Mouse (Mus musculus) MEL (cell line): ENCODE data around the gene Tsku. TPM values are rescaled to one million over a fixed set of nuclear protein-coding genes. Genes with fewer than 3 reads are reported as not detected.

Experiments used
- DNase-seq: peaks from one replicate; pipeline ENCODE4 v3.0.0; 2011; ENCODE audit warnings: low read depth, low spot score
- H3K27ac ChIP-seq: 2 replicates; pipeline ENCODE4 v1.5.1; 2012; ENCODE audit warnings: low read depth, mild to moderate bottlenecking, control low read depth, low read length, moderate library complexity; ENCODE audit not compliant: control insufficient read depth
- H3K27me3 ChIP-seq, 2 experiments: fragments of 150-350 bp in 1 of 2; sonication (generic) in 1 of 2; 2 replicates each; pipeline ENCODE4 v1.6.1; 2012; ENCODE audit warnings: low read length in 2 of 2, mild to moderate bottlenecking in 2 of 2, improper control_type of control experiment in 1 of 2, moderate library complexity in 1 of 2; ENCODE audit not compliant: insufficient read depth in 2 of 2, control insufficient read depth in 1 of 2
- H3K36me3 ChIP-seq, 2 experiments: 2 replicates each; pipeline ENCODE4 v1.6.1; 2012 to 2014; ENCODE audit warnings: low read length in 2 of 2, improper control_type of control experiment in 1 of 2, inconsistent platforms in 1 of 2, mild to moderate bottlenecking in 1 of 2; ENCODE audit not compliant: insufficient read depth in 2 of 2, control insufficient read depth in 1 of 2
- H3K4me1 ChIP-seq, 2 experiments: fragments of 150-350 bp in 1 of 2; sonication (generic) in 1 of 2; 2 replicates each; pipeline ENCODE4 v1.6.1; 2012; ENCODE audit warnings: low read length in 2 of 2, improper control_type of control experiment in 1 of 2, mild to moderate bottlenecking in 1 of 2; ENCODE audit not compliant: insufficient read depth in 2 of 2, control insufficient read depth in 1 of 2
- H3K4me3 ChIP-seq, 2 experiments: fragments of 150-350 bp in 1 of 2; sonication (generic) in 1 of 2; 2 replicates each; pipeline ENCODE4 v1.5.1; 2012; ENCODE audit warnings: low read depth in 2 of 2, low read length in 2 of 2, mild to moderate bottlenecking in 2 of 2, moderate library complexity in 2 of 2, control low read depth in 1 of 2, improper control_type of control experiment in 1 of 2; ENCODE audit not compliant: control insufficient read depth in 1 of 2, insufficient read depth in 1 of 2
- H3K79me2 ChIP-seq: 2 replicates; pipeline ENCODE4 v1.6.1; 2012; ENCODE audit warnings: mild to moderate bottlenecking, low read length, moderate library complexity; ENCODE audit not compliant: control insufficient read depth, poor library complexity, insufficient read depth
- H3K9ac ChIP-seq: 2 replicates; pipeline ENCODE4 v1.6.1; 2012; ENCODE audit warnings: low read depth, mild to moderate bottlenecking, control low read depth, low read length, moderate library complexity; ENCODE audit not compliant: control insufficient read depth, poor library complexity, severe bottlenecking
- H3K9me3 ChIP-seq: fragments of 150-350 bp; sonication (generic); replicated peaks from 2 replicates; pipeline ENCODE4 v1.6.1; 2012; ENCODE audit warnings: mild to moderate bottlenecking, low read length, improper control_type of control experiment, moderate library complexity; ENCODE audit not compliant: insufficient read depth
- BHLHE40 ChIP-seq: IDR thresholded peaks from 2 replicates; pipeline ENCODE4 v1.6.1; 2012; ENCODE audit warnings: low read depth, mild to moderate bottlenecking, inconsistent platforms, low read length, improper control_type of control experiment, borderline replicate concordance
- CHD2 ChIP-seq: IDR thresholded peaks from 2 replicates; pipeline ENCODE4 v1.6.1; 2011; ENCODE audit warnings: low read length, improper control_type of control experiment
- CTCF ChIP-seq, 3 experiments: IDR thresholded peaks in 2 of 3; conservative IDR thresholded peaks in 1 of 3; 2 replicates each; pipeline ENCODE4 v1.5.1; 2011 to 2012; ENCODE audit warnings: low read length in 3 of 3, low read depth in 2 of 3, mild to moderate bottlenecking in 2 of 3, improper control_type of control experiment in 1 of 3, inconsistent platforms in 1 of 3, mixed read lengths in 1 of 3, moderate library complexity in 1 of 3; ENCODE audit not compliant: control insufficient read depth in 1 of 3, insufficient read depth in 1 of 3, poor library complexity in 1 of 3, severe bottlenecking in 1 of 3
- E2F4 ChIP-seq: IDR thresholded peaks from 2 replicates; pipeline ENCODE4 v1.6.1; 2011; ENCODE audit warnings: low read depth, low read length, improper control_type of control experiment, borderline replicate concordance
- EP300 ChIP-seq, 2 experiments: IDR thresholded peaks; 2 replicates each; pipeline ENCODE4 v1.6.1; 2011; ENCODE audit warnings: improper control_type of control experiment in 2 of 2, low read length in 2 of 2, low read depth in 1 of 2, mild to moderate bottlenecking in 1 of 2
- ETS1 ChIP-seq: IDR thresholded peaks from 2 replicates; pipeline ENCODE4 v1.6.1; 2012; ENCODE audit warnings: low read depth, mild to moderate bottlenecking, inconsistent platforms, low read length, improper control_type of control experiment, moderate library complexity
- GABPA ChIP-seq: IDR thresholded peaks from 2 replicates; pipeline ENCODE4 v1.6.1; 2012; ENCODE audit warnings: low read depth, mild to moderate bottlenecking, inconsistent platforms, low read length, improper control_type of control experiment, moderate library complexity
- HCFC1 ChIP-seq: IDR thresholded peaks from 2 replicates; pipeline ENCODE4 v1.6.1; 2012; ENCODE audit warnings: low read depth, mild to moderate bottlenecking, inconsistent platforms, low read length, improper control_type of control experiment, moderate library complexity
- JUND ChIP-seq: IDR thresholded peaks from 2 replicates; pipeline ENCODE4 v1.6.1; 2011; ENCODE audit warnings: low read depth, mild to moderate bottlenecking, improper control_type of control experiment, low read length
- MAX ChIP-seq: IDR thresholded peaks from 2 replicates; pipeline ENCODE4 v1.6.1; 2011; ENCODE audit warnings: low read length, improper control_type of control experiment
- MAZ ChIP-seq: IDR thresholded peaks from 2 replicates; pipeline ENCODE4 v1.6.1; 2012; ENCODE audit warnings: low read depth, mild to moderate bottlenecking, inconsistent platforms, low read length, improper control_type of control experiment
- MEF2A ChIP-seq: IDR thresholded peaks from 2 replicates; pipeline ENCODE4 v1.6.1; 2014; ENCODE audit warnings: low read depth, mild to moderate bottlenecking, inconsistent platforms, low read length, improper control_type of control experiment; ENCODE audit not compliant: poor library complexity, insufficient replicate concordance, severe bottlenecking; ENCODE audit errors: extremely low read depth
- MXI1 ChIP-seq: IDR thresholded peaks from 2 replicates; pipeline ENCODE4 v1.6.1; 2011; ENCODE audit warnings: mild to moderate bottlenecking, low read depth, low read length, improper control_type of control experiment
- MYB ChIP-seq: IDR thresholded peaks from 2 replicates; pipeline ENCODE4 v1.6.1; 2011; ENCODE audit warnings: mild to moderate bottlenecking, low read depth, low read length, improper control_type of control experiment
- NRF1 ChIP-seq: IDR thresholded peaks from 2 replicates; pipeline ENCODE4 v1.6.1; 2014; ENCODE audit warnings: low read depth, mild to moderate bottlenecking, inconsistent platforms, low read length, improper control_type of control experiment, moderate library complexity; ENCODE audit not compliant: poor library complexity, insufficient read depth, severe bottlenecking
- POLR2A ChIP-seq, 2 experiments: IDR thresholded peaks; 2 replicates each; pipeline ENCODE4 v1.6.1; 2011 to 2012; ENCODE audit warnings: low read length in 2 of 2, mild to moderate bottlenecking in 2 of 2, control low read depth in 1 of 2, improper control_type of control experiment in 1 of 2, low read depth in 1 of 2, moderate library complexity in 1 of 2; ENCODE audit not compliant: control insufficient read depth in 1 of 2, insufficient read depth in 1 of 2, poor library complexity in 1 of 2
- POLR2AphosphoS2 ChIP-seq: IDR thresholded peaks from 2 replicates; pipeline ENCODE4 v1.6.1; 2011; ENCODE audit warnings: low read length, improper control_type of control experiment
- RAD21 ChIP-seq: IDR thresholded peaks from 2 replicates; pipeline ENCODE4 v1.6.1; 2011; ENCODE audit warnings: mild to moderate bottlenecking, low read depth, low read length, improper control_type of control experiment
- RCOR1 ChIP-seq: IDR thresholded peaks from 2 replicates; pipeline ENCODE4 v1.6.1; 2012; ENCODE audit warnings: low read depth, mild to moderate bottlenecking, inconsistent platforms, low read length, improper control_type of control experiment
- SIN3A ChIP-seq: IDR thresholded peaks from 2 replicates; pipeline ENCODE4 v1.6.1; 2012; ENCODE audit warnings: low read length, improper control_type of control experiment, inconsistent platforms
- TCF12 ChIP-seq: IDR thresholded peaks from 2 replicates; pipeline ENCODE4 v1.6.1; 2014; ENCODE audit warnings: low read depth, mild to moderate bottlenecking, inconsistent platforms, low read length, improper control_type of control experiment, moderate library complexity
- UBTF ChIP-seq: IDR thresholded peaks from 2 replicates; pipeline ENCODE4 v1.6.1; 2012; ENCODE audit warnings: low read depth, mild to moderate bottlenecking, inconsistent platforms, low read length, improper control_type of control experiment, moderate library complexity, borderline replicate concordance; ENCODE audit not compliant: insufficient read depth
- ZC3H11A ChIP-seq: IDR thresholded peaks from 2 replicates; pipeline ENCODE4 v1.6.1; 2012; ENCODE audit warnings: low read depth, mild to moderate bottlenecking, inconsistent platforms, low read length, improper control_type of control experiment
- ZKSCAN1 ChIP-seq: IDR thresholded peaks from 2 replicates; pipeline ENCODE4 v1.6.1; 2012; ENCODE audit warnings: low read depth, mild to moderate bottlenecking, inconsistent platforms, low read length, improper control_type of control experiment, moderate library complexity
- polyA plus RNA-seq, 2 experiments: library from polyadenylated mRNA; stranded (reverse) in 1 of 2; unstranded in 1 of 2; fragments of >175 nt in 1 of 2; fragments of >200 nt in 1 of 2; gene quantifications; 2 replicates each; pipeline versions ENCODE4 v1.2.1 to v1.2.4; 2012; ENCODE audit warnings: low replicate concordance in 2 of 2, low read depth in 1 of 2; ENCODE audit not compliant: insufficient read length in 2 of 2, insufficient read depth in 1 of 2, missing spikeins in 1 of 2
- total RNA-seq: library from RNA; depleted of rRNA; stranded (reverse); fragments of 300-350 nt; gene quantifications from 2 replicates; pipeline ENCODE4 v1.2.3, GENCODE M21; 2012; rRNA removed

The Tsku gene
- 0.12 and 0.16 TPM in 2 replicates for total RNA-seq
- polyA plus RNA-seq = under 1 TPM in 1 of 2 experiments, not detected in 1; 0.99 TPM

DNA sequence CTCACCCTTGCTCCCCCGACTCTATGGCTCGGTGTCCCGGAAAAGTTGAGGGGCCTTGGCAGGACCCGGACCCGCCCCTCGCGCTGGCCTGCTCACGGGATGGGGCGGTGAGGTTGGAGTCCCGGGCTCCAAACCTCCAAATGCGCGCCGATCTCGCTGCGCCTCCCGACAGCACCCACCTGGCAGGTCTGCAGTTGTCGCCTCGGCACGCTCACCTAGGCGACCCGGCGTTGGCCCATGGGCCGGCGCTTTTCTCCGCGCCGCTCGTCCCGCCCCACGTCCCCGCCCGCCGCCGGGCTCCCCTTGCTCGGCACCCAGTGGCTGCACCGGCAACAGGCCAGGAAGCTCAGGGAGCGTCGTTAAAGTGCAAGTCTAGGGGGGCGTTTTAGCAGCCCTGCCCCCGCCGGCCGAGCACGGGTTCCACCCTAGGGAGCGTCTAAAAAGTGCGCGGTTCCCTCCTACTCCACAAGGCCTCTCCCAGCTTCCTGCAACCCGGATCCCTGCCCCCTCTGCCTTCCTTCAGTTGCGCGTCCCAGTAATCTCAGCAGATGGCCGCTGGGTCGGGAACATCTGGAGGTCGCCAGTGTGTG is at the start of gene Tsku:
TSS of gene Tsku (minus strand) at position 266 of the 590 bp plus-strand sequence.
- peak; percentile 85 for DNase-seq
- H3K9me3 ChIP-seq = no peaks in the 10 kb centered on the region
- H3K79me2 ChIP-seq = no peaks in the 10 kb centered on the region
- TF ChIP-seq SIN3A (peak; percentile 30; the same call in 1 of the 2 replicates), MXI1 (no peak), MAZ (0 out of 2 replicates have a peak, but pooled peaks have one; percentile 34), HCFC1 (peak; percentile 49; the same call in 1 of the 2 replicates), ETS1 (0 out of 2 replicates have a peak, but pooled peaks have one; percentile 8), POLR2AphosphoS2 (no peak)
- H3K27me3 ChIP-seq = peaks cover 0 to 3% of the 10 kb centered on the region in 2 experiments
- no peak within 1 kb of the TSS for H3K27ac ChIP-seq
- peak within 1 kb of the TSS; percentile 64 to 65 for H3K4me3 ChIP-seq
- peak within 1 kb of the TSS; percentile 59 for H3K9ac ChIP-seq
- no peaks in the 10 kb centered on the region for H3K36me3 ChIP-seq
- H3K4me1 ChIP-seq = no peaks in the 10 kb centered on the region

DNA sequence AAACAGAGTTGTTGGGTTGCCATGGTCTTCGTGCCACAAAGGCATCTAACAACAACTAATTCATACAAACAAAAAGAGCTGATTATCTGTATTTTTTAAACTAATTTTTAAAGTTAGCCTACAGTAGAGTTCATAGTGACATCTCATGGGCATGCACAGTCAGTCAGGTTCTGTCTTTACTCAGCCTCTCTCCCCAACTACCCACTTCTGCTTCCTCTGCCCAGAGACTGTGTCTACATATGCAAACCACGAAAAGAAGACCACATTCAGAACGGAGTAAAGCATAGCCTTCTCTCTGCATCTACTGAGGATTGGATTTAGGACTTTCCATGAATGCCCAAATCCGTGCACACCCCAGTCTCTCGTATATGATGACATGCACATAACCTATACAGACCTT is 46.5 kb upstream of the Tsku start:
- no peak for DNase-seq
- TF ChIP-seq TCF12 (no peak), MEF2A (no peak), EP300 (IDR thresholded peaks at IDR 0.05; ENCODE audit: low read depth in 1 of 2, low read length in 2 of 2) (no peak), BHLHE40 (no peak), ZC3H11A (no peak), JUND (no peak), CHD2 (no peak), NRF1 (no peak), MAX (no peak), POLR2A (IDR thresholded peaks at IDR 0.05; ENCODE audit: control insufficient read depth in 1 of 2, insufficient read depth in 1 of 2, low read depth in 1 of 2, low read length in 2 of 2, poor library complexity in 1 of 2) (no peak), UBTF (no peak), ETS1 (no peak), RCOR1 (no peak), RAD21 (no peak), MXI1 (no peak), E2F4 (no peak), ZKSCAN1 (no peak), CTCF (IDR thresholded peaks at IDR 0.05 in 2 of 3, conservative IDR thresholded peaks at IDR 0.05 in 1 of 3; ENCODE audit: control insufficient read depth in 1 of 3, insufficient read depth in 1 of 3, low read depth in 2 of 3, low read length in 3 of 3, poor library complexity in 1 of 3, severe bottlenecking in 1 of 3) (no peak), GABPA (no peak), MYB (no peak)
- H3K27me3 ChIP-seq = peaks cover 4 to 10% of the 10 kb centered on the region in 2 experiments

More for the DNA sequence above, 46.5 kb upstream of the Tsku start:
- Histone ChIP-seq H3K9me3 (no peaks in the 10 kb centered on the region), H3K4me3 (no peak overlapping the region), H3K9ac (no peak overlapping the region), H3K4me1 (no peaks in the 10 kb centered on the region), H3K79me2 (no peaks in the 10 kb centered on the region), H3K36me3 (no peaks in the 10 kb centered on the region), H3K27ac (no peak overlapping the region)
